Mouse (Mus musculus): ENCODE measurements around the gene Grb7.

- TF ChIP-seq POLR2A (IDR thresholded peaks at IDR 0.05; ENCODE audit: control insufficient read depth, low read depth, low read length), result no peak
- TF ChIP-seq CTCF (IDR thresholded peaks at IDR 0.05; ENCODE audit: control insufficient read depth, insufficient read depth, insufficient replicate concordance, low read depth, low read length), result no peak
These were observed 36.8 kb upstream of the Grb7 start for GRCm38 (mm10) chr11:98409341-98409822.
